Mouse (Mus musculus): ENCODE data around the gene Zmiz1. TPM values are rescaled to one million over a fixed set of nuclear protein-coding genes. Genes with fewer than 3 reads are reported as not detected.
A peak's percentile ranks its signal among the peaks of the same experiment; 100 is the strongest.

Gene Zmiz1
- polyA plus RNA-seq, 1 experiment, result 27.2 TPM

DNA sequence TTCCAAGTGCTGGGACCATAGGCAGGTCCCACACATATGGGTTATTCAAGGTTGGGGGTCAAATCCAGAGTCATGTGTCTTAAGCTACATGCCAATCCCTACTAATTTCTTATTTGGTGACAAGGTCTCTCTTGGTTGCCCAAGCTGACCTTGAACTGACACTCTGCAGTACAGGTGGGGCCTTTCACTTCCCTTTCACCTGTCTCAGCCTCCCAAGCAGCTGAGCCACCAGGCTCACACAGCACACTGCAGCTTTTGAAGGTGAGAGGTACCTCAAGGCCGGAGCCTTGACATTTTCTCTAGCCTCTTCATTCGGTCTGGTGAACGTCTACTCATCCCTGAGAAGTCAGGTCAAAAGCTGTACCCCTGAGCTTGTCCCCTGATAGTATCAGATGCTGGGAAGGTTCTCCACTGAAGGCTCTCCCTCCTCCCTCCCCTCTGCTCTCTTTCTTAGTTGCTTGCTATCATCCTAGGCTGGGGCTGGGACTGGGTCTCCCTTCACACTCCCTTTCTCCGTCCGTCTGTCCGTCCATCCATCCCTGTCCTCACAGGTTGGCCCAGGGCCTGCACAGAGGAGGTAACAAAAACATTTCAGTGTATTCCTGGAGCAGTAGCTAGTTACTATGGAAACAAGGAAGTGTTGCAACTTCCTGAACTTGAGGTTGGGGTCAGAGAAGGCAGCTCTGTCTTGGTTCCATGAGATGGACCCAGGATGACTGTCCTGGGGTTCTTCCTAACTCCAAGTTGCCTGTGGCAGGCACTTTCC, 13.3 kb downstream of the Zmiz1 start:
- 27% methylated on average over 6 of the region's 6 CpGs for WGBS

DNA sequence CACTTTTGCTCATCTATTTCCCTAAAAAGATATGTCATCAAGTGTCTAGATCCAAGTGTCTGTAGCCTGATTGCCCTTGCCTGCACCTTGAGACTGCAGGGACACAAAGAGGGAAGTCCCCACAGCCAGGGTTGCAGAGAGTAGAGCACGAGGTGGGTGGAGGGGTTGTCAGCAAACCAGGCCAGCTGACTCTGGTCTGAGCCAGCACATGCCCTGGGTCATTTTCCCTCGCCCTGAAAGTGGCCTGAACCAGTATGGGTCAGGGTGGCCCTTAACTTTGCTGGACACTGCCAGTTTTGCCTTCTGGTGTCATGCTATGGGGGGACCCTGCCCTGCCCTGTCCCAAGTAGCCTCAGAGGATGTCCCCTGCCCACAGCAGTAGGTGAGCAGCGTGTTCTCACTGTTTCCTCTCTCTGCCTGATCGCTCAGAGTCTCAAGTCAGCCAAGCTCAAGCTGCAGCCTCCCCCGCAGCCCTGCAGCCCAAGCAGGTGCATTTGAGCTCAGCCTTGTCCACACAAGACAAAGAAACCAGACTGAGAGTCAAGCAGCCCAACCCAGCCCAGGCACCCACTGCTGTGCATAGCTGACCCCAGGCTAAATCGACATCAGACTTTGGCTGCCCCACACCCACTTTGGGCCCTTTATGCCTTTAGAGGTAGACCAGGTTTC, 14.1 kb downstream of the Zmiz1 start:
- no peak overlapping the region for H3K4me3 ChIP-seq (replicated peaks; ENCODE audit: control insufficient read depth, low read depth, low read length)
- 10% methylated on average over 6 of the region's 6 CpGs for WGBS
- TF ChIP-seq CTCF (IDR thresholded peaks at IDR 0.05; ENCODE audit: control insufficient read depth, insufficient read depth, low read length) (no peak), POLR2A (IDR thresholded peaks at IDR 0.05; ENCODE audit: borderline replicate concordance, control insufficient read depth, low read depth, low read length) (0 out of 2 replicates have a peak, but pooled peaks have one; percentile 25)
- H3K4me1 ChIP-seq (ENCODE audit: control insufficient read depth, insufficient read depth, low read length), result peaks cover 30% of the 10 kb centered on the region
- peak overlapping the region; percentile 50 for H3K27ac ChIP-seq (ENCODE audit: control insufficient read depth, insufficient read depth, low read depth, low read length, poor library complexity)

More for the DNA sequence above, 13.3 kb downstream of the Zmiz1 start:
- peak overlapping the region; percentile 50 for H3K27ac ChIP-seq (ENCODE audit: control insufficient read depth, insufficient read depth, low read depth, low read length, poor library complexity)
- TF ChIP-seq POLR2A (IDR thresholded peaks at IDR 0.05; ENCODE audit: borderline replicate concordance, control insufficient read depth, low read depth, low read length) (no peak), CTCF (IDR thresholded peaks at IDR 0.05; ENCODE audit: control insufficient read depth, insufficient read depth, low read length) (no peak)
- peaks cover 30% of the 10 kb centered on the region for H3K4me1 ChIP-seq (ENCODE audit: control insufficient read depth, insufficient read depth, low read length)
- no peak overlapping the region for H3K4me3 ChIP-seq (replicated peaks; ENCODE audit: control insufficient read depth, low read depth, low read length)

DNA sequence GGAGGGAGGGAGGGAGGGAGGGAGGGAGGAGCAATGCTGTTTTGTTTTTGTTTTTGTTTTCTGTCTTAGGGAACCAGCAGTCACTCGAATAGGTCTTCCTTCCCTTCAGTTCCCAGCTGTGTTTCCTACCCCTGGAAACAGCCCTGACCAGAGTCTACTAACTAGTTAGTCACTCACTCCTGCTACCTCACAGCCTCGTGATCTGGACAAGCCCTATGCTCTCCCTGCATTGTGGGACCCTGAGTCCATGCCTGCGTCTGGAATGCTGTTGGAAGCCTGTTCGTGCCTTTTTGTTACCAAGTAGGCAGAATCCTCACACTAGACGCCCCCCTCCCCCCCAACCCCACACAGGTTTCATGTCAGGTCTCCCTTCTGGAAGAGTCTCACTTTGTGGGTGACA, 15.0 kb downstream of the Zmiz1 start:
- 48% methylated on average over 5 of the region's 5 CpGs for WGBS
- Histone ChIP-seq H3K4me3 (replicated peaks; ENCODE audit: control insufficient read depth, low read depth, low read length) (no peak overlapping the region), H3K4me1 (ENCODE audit: control insufficient read depth, insufficient read depth, low read length) (peaks cover 31% of the 10 kb centered on the region), H3K27ac (ENCODE audit: control insufficient read depth, insufficient read depth, low read depth, low read length, poor library complexity) (no peak overlapping the region)
- no peak for TF ChIP-seq POLR2A (IDR thresholded peaks at IDR 0.05; ENCODE audit: borderline replicate concordance, control insufficient read depth, low read depth, low read length)
- TF ChIP-seq CTCF (IDR thresholded peaks at IDR 0.05; ENCODE audit: control insufficient read depth, insufficient read depth, low read length), result no peak

DNA sequence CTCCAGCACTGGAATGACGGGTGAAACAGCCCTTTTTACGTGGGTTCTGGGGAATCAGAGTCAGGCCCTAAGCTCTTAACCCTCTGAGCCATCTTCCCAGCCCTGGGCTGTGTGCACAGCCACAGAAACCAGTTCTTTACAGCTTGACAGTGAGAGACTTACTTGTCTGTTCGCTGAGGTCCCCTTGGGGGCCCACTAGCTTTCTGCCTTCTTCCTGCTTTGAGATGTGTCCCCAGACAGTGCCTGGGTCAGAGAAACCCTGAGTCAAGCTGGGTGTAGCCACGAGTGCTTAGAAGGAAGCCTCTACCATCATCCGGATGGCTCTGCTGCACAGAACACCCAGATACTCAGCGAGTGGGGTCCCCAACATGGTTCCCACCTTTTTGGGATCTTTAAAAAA, 15.7 kb downstream of the Zmiz1 start:
- H3K27ac ChIP-seq (ENCODE audit: control insufficient read depth, insufficient read depth, low read depth, low read length, poor library complexity), result peak overlapping the region; percentile 9; the same call in 1 of the 2 replicates
- 13% methylated on average over 6 of the region's 6 CpGs for WGBS
- TF ChIP-seq CTCF (IDR thresholded peaks at IDR 0.05; ENCODE audit: control insufficient read depth, insufficient read depth, low read length) (no peak), POLR2A (IDR thresholded peaks at IDR 0.05; ENCODE audit: borderline replicate concordance, control insufficient read depth, low read depth, low read length) (no peak)
- H3K4me3 ChIP-seq (replicated peaks; ENCODE audit: control insufficient read depth, low read depth, low read length), result no peak overlapping the region
- H3K4me1 ChIP-seq (ENCODE audit: control insufficient read depth, insufficient read depth, low read length), result peaks cover 33% of the 10 kb centered on the region

DNA sequence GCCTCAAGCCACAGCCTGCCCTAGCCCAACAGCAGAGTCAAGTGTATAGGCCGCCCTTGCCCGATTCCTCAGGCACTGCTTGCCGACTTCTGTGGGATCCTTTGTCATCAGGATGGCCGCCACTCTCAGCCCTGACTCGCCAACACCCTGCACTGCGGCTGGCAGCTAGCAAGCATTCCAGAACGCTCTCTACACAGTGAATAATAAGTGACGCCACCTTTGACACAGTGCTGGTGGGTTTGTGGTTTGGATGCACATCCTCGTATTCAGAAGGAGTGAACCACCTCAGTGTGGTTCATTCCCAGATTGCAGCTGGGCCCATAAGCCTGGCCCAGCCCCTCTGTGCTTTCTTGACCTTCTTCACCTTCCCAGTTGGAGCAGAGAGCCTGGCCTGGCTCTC, 17.1 kb downstream of the Zmiz1 start:
- WGBS, result 48% methylated on average over 9 of the region's 9 CpGs
- TF ChIP-seq CTCF (IDR thresholded peaks at IDR 0.05; ENCODE audit: control insufficient read depth, insufficient read depth, low read length) (no peak), POLR2A (IDR thresholded peaks at IDR 0.05; ENCODE audit: borderline replicate concordance, control insufficient read depth, low read depth, low read length) (no peak)
- no peak overlapping the region for H3K27ac ChIP-seq (ENCODE audit: control insufficient read depth, insufficient read depth, low read depth, low read length, poor library complexity)
- H3K4me1 ChIP-seq (ENCODE audit: control insufficient read depth, insufficient read depth, low read length), result peaks cover 37% of the 10 kb centered on the region
- no peak overlapping the region for H3K4me3 ChIP-seq (replicated peaks; ENCODE audit: control insufficient read depth, low read depth, low read length)

DNA sequence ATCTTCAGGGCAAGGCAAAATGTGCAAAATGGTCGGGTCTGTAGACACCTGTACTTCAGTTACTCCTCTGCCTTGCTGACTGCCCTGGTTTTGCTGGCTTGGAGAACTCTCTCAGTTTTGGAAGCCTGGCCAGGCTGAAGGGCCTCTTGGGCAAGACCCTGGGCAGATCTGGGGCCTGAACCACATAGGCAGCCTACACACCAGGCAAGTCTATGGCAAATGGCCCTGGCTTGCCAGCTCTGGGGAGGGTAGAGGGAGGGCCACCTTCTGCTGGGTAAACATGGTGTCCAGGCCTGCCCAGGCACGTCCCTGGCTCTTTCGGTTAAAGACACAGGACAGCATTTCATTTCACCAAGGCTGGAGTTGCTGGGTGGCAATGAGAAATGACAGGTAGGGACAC, 17.5 kb downstream of the Zmiz1 start:
- Histone ChIP-seq H3K4me3 (replicated peaks; ENCODE audit: control insufficient read depth, low read depth, low read length) (no peak overlapping the region), H3K4me1 (ENCODE audit: control insufficient read depth, insufficient read depth, low read length) (peaks cover 37% of the 10 kb centered on the region), H3K27ac (ENCODE audit: control insufficient read depth, insufficient read depth, low read depth, low read length, poor library complexity) (no peak overlapping the region)
- WGBS, result 71% methylated on average over 3 of the region's 3 CpGs
- TF ChIP-seq POLR2A (IDR thresholded peaks at IDR 0.05; ENCODE audit: borderline replicate concordance, control insufficient read depth, low read depth, low read length) (no peak), CTCF (IDR thresholded peaks at IDR 0.05; ENCODE audit: control insufficient read depth, insufficient read depth, low read length) (no peak)

DNA sequence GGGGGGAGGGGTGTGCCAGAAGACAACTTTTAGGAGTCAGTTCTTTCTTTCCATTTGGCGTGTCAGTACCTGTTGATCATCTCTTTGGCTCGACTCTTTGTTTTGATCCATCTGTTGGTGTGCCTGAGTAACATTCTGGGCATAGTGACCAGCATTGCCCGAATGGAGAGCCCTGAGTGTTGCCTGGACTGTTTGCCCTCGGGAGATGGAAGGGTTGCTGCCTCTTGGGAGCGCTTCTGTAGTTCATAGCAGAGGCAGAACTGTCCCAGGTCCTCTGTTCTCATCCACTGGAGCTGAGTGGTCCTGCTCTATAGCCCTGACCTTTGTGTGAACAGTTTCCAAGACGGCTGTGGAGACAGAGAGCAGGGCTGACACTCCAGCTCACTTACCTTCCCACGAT, 18.3 kb downstream of the Zmiz1 start:
- WGBS, result 64% methylated on average over 7 of the region's 7 CpGs
- no peak for TF ChIP-seq POLR2A (IDR thresholded peaks at IDR 0.05; ENCODE audit: borderline replicate concordance, control insufficient read depth, low read depth, low read length)
- no peak for TF ChIP-seq CTCF (IDR thresholded peaks at IDR 0.05; ENCODE audit: control insufficient read depth, insufficient read depth, low read length)
- H3K4me1 ChIP-seq (ENCODE audit: control insufficient read depth, insufficient read depth, low read length), result peaks cover 36% of the 10 kb centered on the region
- no peak overlapping the region for H3K27ac ChIP-seq (ENCODE audit: control insufficient read depth, insufficient read depth, low read depth, low read length, poor library complexity)
- no peak overlapping the region for H3K4me3 ChIP-seq (replicated peaks; ENCODE audit: control insufficient read depth, low read depth, low read length)

DNA sequence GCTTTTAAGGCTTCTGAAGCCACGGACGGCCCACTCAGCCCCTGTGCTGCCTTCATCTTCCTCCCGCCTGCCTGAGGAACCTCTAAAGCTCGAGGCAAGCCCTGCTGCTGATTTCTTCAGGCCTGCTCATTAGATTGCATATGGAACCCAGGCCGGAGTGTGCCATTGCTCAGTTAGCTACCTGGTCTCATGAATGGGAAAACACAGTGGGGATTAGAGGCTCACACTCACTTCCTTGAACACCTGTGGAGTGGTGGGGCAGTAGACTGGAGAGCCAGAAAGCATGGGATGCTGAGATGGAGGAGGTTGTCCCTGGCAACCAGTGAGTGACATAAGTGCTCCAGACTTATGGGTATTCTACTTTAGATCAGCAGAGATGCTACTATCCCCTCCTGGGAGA, 19.3 kb downstream of the Zmiz1 start:
- Histone ChIP-seq H3K4me1 (ENCODE audit: control insufficient read depth, insufficient read depth, low read length) (peaks cover 29% of the 10 kb centered on the region), H3K4me3 (replicated peaks; ENCODE audit: control insufficient read depth, low read depth, low read length) (no peak overlapping the region), H3K27ac (ENCODE audit: control insufficient read depth, insufficient read depth, low read depth, low read length, poor library complexity) (no peak overlapping the region)
- WGBS, result 41% methylated on average over 5 of the region's 5 CpGs
- TF ChIP-seq POLR2A (IDR thresholded peaks at IDR 0.05; ENCODE audit: borderline replicate concordance, control insufficient read depth, low read depth, low read length) (no peak), CTCF (IDR thresholded peaks at IDR 0.05; ENCODE audit: control insufficient read depth, insufficient read depth, low read length) (no peak)
